Mouse (Mus musculus) left cerebral cortex, postnatal 36 days (tissue): ENCODE data around the gene Pfn3. TPM values are rescaled to one million over a fixed set of nuclear protein-coding genes. Genes with fewer than 3 reads are reported as not detected.

Source experiments
- DNase-seq, 2 experiments: peaks; one replicate each; pipeline ENCODE4 v3.0.0; 2021 to 2022; ENCODE audit warnings: low spot score in 2 of 2, mixed read lengths in 1 of 2
- intact Hi-C: fragments of 180-260 bp; cut with DNase I; formaldehyde crosslinking; loops from one replicate; pipeline ENCODE4 v1.15.1; 2025
- total RNA-seq, 2 experiments: library from RNA; stranded (reverse); gene quantifications; 2 replicates each; pipeline ENCODE4 v1.2.3; 2021

Gene Pfn3
- total RNA-seq, 2 experiments from 2014 or later, result not detected

GRCm38 (mm10) chr13:55403935-55404852 is 10.8 kb downstream of the Pfn3 start:
- intact Hi-C loops, result loop anchor here (2.0 kb wide), 2 partner anchors 63 to 109 kb away; partner anchors contain the start of gene Pdlim7
- DNase-seq, result peak; percentile 57 to 71

- intact Hi-C loops, result no loop called here
- DNase-seq, result no peak
Observed at GRCm38 (mm10) chr13:55403266-55403665, 11.8 kb downstream of the Pfn3 start.

GRCm38 (mm10) chr13:55400039-55400346 is 15.0 kb downstream of the Pfn3 start:
- intact Hi-C loops, result no loop called here
- no peak for DNase-seq

GRCm38 (mm10) chr13:55399300-55400038 is 15.6 kb downstream of the Pfn3 start:
- DNase-seq, result no peak
- intact Hi-C loops, result no loop called here

GRCm38 (mm10) chr13:55398088-55398487 is 16.9 kb downstream of the Pfn3 start, which contains the start of gene Slc34a1:
Gene Slc34a1 (plus strand): TSS chr13:55398187.
- no peak for DNase-seq
- intact Hi-C loops, result no loop called here

- DNase-seq, result no peak
- intact Hi-C loops, result no loop called here
Observed at GRCm38 (mm10) chr13:55392933-55393332, 22.1 kb downstream of the Pfn3 start.

GRCm38 (mm10) chr13:55391626-55392029 is 23.4 kb downstream of the Pfn3 start:
- intact Hi-C loops, result no loop called here
- DNase-seq, result no peak

GRCm38 (mm10) chr13:55390644-55391043 is 24.4 kb downstream of the Pfn3 start:
- DNase-seq, result no peak
- intact Hi-C loops, result no loop called here

- intact Hi-C loops, result no loop called here
- peak; percentile 84 to 87 for DNase-seq
Observed at GRCm38 (mm10) chr13:55381790-55382189, 33.2 kb downstream of the Pfn3 start.

GRCm38 (mm10) chr13:55378907-55379580 is 36.0 kb downstream of the Pfn3 start:
- intact Hi-C loops, result no loop called here

GRCm38 (mm10) chr13:55375877-55376276 is 39.2 kb downstream of the Pfn3 start:
- DNase-seq, result no peak
- intact Hi-C loops, result no loop called here

More at GRCm38 (mm10) chr13:55378907-55379580, 36.0 kb downstream of the Pfn3 start:
- DNase-seq, result no peak

GRCm38 (mm10) chr13:55374206-55374924 is 40.7 kb downstream of the Pfn3 start:
- DNase-seq, result no peak
- intact Hi-C loops, result no loop called here

GRCm38 (mm10) chr13:55371740-55372139 is 43.3 kb downstream of the Pfn3 start:
- intact Hi-C loops, result no loop called here
- no peak for DNase-seq

- DNase-seq, result no peak
- intact Hi-C loops, result no loop called here
Observed at GRCm38 (mm10) chr13:55371007-55371681, 43.9 kb downstream of the Pfn3 start.

- intact Hi-C loops, result no loop called here
Observed at GRCm38 (mm10) chr13:55370234-55370633, 44.8 kb downstream of the Pfn3 start.

GRCm38 (mm10) chr13:55369531-55370114 is 45.4 kb downstream of the Pfn3 start, which contains the start of gene Rgs14:
Gene Rgs14 (plus strand): TSS chr13:55369732.
- intact Hi-C loops, result no loop called here
- DNase-seq, result peak; percentile 48 to 49

More at GRCm38 (mm10) chr13:55370234-55370633, 44.8 kb downstream of the Pfn3 start:
- no peak for DNase-seq

- intact Hi-C loops, result no loop called here
- no peak for DNase-seq
Observed at GRCm38 (mm10) chr13:55368401-55368800, 46.6 kb downstream of the Pfn3 start.
